Mouse (Mus musculus): ENCODE data around the gene Mmp21.

DNA sequence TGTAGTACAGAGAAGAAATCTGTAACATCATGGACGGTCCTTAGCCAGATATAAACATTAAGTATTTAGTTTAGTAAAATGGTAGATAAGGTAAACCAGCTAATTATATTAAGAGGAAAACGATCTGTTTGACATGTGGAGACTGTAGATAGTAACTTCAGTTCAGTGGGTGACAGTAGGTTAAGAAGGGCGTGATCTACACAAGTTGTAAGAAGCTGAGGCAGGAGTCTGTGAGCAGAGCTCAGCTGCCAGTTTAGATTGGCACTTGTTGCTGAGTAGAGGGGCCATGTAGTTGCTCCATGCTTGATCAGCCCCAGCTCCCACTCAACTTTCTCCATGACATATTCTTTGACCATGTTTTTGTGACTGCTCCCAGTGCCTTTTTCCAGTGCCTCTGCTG, 9.0 kb downstream of the Mmp21 start:
- no peak for TF ChIP-seq TCF3 (IDR thresholded peaks at IDR 0.05; ENCODE audit: insufficient read length, low read depth)
- TF ChIP-seq REST (IDR thresholded peaks at IDR 0.05; ENCODE audit: insufficient read depth, insufficient read length), result no peak
- no peak for TF ChIP-seq POLR2A (IDR thresholded peaks at IDR 0.05; ENCODE audit: insufficient read length, low read depth)
- TF ChIP-seq TCF12 (IDR thresholded peaks at IDR 0.05; ENCODE audit: insufficient read depth, poor library complexity, severe bottlenecking), result no peak
- no peak for TF ChIP-seq USF1 (IDR thresholded peaks at IDR 0.05; ENCODE audit: low read depth)
- no peak for TF ChIP-seq MYOG (IDR thresholded peaks at IDR 0.05; ENCODE audit: control insufficient read depth in 1 of 3, insufficient read depth in 1 of 3, insufficient read length in 2 of 3, low read depth in 2 of 3)
- TF ChIP-seq POLR2AphosphoS2 (IDR thresholded peaks at IDR 0.05; ENCODE audit: insufficient read length, low read depth), result no peak
